Mouse (Mus musculus): ENCODE results near the gene Maff. TPM values are rescaled to one million over a fixed set of nuclear protein-coding genes. Genes with fewer than 3 reads are reported as not detected.

Maff gene
- total RNA-seq (2014; fragmentation: Nextera tagmentation), result 0.41 TPM in 1 of 2 replicates, not detected in the other
- 2.8 TPM in 2 replicates for total RNA-seq (2017)

- peak; percentile 33 for ATAC-seq (replicated peaks; ENCODE audit: poor library complexity, severe bottlenecking)
Observed at GRCm38 (mm10) chr15:79346051-79346793, at the start of gene Maff. Gene Maff, plus strand, starts transcription at chr15:79346621.

DNA sequence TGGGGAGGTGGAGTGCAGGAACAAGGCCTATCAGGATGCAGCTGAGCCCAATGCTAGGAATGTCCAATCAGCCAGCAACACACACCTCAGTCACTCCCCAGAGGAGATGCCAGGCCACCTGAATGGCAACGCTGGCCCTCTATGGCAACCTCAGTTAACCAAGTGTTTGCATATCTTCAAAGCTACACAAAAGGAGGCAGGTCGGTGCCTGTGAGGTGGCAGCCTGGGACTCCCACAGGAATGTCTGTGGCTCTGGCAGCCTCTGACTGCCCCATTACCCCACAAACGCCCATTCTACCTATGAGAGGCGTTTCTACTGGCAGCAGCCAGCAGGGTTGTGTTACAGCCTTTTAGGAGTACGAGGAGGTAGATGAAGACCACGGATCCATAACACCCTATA, 47.9 kb upstream of the Maff start:
- ATAC-seq (replicated peaks; ENCODE audit: poor library complexity, severe bottlenecking), result no peak

DNA sequence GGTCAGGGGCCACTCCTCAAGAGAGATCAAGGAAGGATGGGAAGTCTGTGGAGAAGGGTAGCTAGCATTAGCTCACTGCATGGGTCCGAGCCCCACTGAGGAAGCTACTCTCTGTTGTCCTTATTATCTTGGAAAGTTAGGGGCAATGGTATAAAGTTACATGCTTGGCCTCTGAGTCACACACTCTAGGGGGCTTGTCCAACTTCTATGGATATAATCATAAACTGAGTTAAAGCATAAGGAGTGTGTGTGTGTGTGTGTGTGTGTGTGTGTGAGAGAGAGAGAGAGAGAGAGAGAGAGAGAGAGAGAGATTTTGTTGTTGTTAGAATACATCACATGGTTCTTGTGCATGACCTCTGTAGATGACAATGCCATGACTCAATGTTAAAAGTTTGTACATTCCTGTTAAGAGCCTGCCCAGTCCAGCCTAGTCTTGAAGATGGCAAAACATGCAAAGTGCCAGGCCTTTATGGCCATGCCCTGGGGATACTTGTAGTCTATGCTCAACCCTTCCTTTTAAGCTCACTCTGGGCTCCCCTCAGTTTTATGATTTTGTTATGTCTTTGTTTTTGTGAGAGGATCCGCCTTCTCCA, 46.8 kb upstream of the Maff start:
- no peak for ATAC-seq (replicated peaks; ENCODE audit: poor library complexity, severe bottlenecking)

GRCm38 (mm10) chr15:79303725-79304124, 42.7 kb upstream of the Maff start:
- no peak for ATAC-seq (replicated peaks; ENCODE audit: poor library complexity, severe bottlenecking)

- ATAC-seq (replicated peaks; ENCODE audit: poor library complexity, severe bottlenecking), result no peak
Observed at GRCm38 (mm10) chr15:79304832-79305231, 41.6 kb upstream of the Maff start.

DNA sequence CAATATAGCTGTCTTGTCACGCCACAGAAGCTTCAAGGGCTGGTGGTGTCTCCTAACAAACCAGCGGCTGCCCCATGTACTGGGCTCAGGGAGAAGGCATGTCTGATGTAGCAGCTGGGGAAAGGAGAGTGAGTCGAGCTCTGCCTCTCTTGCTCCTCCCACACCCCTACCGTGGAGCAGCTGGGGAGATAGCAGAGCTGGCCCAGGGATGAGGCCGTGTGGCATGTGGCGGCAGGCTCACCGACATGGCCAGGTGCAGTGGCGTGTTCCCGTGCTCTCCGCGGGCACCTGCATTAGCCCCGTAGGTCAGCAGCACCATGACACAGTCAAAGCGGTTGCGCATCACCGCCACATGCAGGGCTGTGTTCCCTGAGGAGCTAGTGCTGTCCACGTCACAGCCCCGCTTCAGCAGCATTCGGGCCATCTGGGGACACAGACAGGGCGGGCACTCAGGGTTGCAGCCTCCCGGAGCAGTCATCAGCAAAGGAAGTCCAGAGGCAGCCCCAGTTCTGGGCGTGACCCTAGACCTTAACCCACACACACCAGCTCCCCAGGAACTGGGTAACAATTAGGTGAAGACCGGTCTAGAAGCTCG, 40.3 kb upstream of the Maff start:
- ATAC-seq (replicated peaks; ENCODE audit: poor library complexity, severe bottlenecking), result no peak

- ATAC-seq (replicated peaks; ENCODE audit: poor library complexity, severe bottlenecking), result no peak
Observed at GRCm38 (mm10) chr15:79307861-79308260, 38.6 kb upstream of the Maff start.

- no peak for ATAC-seq (replicated peaks; ENCODE audit: poor library complexity, severe bottlenecking)
Observed at GRCm38 (mm10) chr15:79313848-79314369, 32.5 kb upstream of the Maff start.

- ATAC-seq (replicated peaks; ENCODE audit: poor library complexity, severe bottlenecking), result no peak
Observed at GRCm38 (mm10) chr15:79321733-79322190, 24.7 kb upstream of the Maff start.

- no peak for ATAC-seq (replicated peaks; ENCODE audit: poor library complexity, severe bottlenecking)
Observed at GRCm38 (mm10) chr15:79322281-79322990, 24.0 kb upstream of the Maff start.

GRCm38 (mm10) chr15:79322991-79323790, 23.2 kb upstream of the Maff start:
- peak; percentile 60 for ATAC-seq (replicated peaks; ENCODE audit: poor library complexity, severe bottlenecking)

DNA sequence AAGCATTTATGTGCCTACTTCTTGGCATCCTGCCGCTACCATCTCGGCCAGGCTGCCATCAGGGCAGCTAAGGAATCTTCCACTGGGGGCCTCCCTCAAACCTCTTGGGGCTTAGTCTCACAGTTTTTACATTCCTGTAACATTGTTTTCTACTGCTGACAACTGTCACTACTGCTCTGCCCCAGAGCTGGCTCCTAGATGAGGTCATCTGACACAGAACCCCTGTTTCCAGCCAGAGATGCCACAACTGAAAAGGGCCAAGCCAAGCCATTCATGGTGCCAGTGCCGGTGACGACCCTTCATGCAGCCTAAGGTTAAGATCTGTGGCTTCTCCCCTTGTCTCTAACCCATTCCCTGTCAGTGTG, 22.6 kb upstream of the Maff start:
- no peak for ATAC-seq (replicated peaks; ENCODE audit: poor library complexity, severe bottlenecking)

- ATAC-seq (replicated peaks; ENCODE audit: poor library complexity, severe bottlenecking), result no peak
Observed at GRCm38 (mm10) chr15:79324373-79324772, 22.0 kb upstream of the Maff start.

GRCm38 (mm10) chr15:79325742-79326141, 20.7 kb upstream of the Maff start:
- no peak for ATAC-seq (replicated peaks; ENCODE audit: poor library complexity, severe bottlenecking)

DNA sequence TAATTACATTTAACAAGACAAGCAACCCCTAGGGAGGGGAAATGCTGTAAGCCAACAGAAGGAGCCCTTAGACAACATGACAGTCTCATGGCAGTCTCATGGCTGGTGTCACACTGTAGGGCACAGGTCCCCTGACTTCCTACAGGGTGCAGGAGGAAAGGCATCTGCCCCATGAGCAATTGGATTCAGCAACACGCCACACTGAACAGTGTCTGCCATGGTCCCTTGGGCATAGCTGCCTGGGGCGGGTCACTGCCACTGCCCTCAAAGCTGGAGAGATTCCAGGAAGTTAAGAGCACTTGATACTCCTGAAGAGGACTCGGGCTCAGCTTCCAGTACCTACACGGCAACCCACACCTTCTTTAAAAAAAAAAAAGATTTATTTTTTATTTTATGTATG, 20.2 kb upstream of the Maff start:
- ATAC-seq (replicated peaks; ENCODE audit: poor library complexity, severe bottlenecking), result no peak

GRCm38 (mm10) chr15:79326971-79327961, 19.2 kb upstream of the Maff start:
- ATAC-seq (replicated peaks; ENCODE audit: poor library complexity, severe bottlenecking), result peak; percentile 17

DNA sequence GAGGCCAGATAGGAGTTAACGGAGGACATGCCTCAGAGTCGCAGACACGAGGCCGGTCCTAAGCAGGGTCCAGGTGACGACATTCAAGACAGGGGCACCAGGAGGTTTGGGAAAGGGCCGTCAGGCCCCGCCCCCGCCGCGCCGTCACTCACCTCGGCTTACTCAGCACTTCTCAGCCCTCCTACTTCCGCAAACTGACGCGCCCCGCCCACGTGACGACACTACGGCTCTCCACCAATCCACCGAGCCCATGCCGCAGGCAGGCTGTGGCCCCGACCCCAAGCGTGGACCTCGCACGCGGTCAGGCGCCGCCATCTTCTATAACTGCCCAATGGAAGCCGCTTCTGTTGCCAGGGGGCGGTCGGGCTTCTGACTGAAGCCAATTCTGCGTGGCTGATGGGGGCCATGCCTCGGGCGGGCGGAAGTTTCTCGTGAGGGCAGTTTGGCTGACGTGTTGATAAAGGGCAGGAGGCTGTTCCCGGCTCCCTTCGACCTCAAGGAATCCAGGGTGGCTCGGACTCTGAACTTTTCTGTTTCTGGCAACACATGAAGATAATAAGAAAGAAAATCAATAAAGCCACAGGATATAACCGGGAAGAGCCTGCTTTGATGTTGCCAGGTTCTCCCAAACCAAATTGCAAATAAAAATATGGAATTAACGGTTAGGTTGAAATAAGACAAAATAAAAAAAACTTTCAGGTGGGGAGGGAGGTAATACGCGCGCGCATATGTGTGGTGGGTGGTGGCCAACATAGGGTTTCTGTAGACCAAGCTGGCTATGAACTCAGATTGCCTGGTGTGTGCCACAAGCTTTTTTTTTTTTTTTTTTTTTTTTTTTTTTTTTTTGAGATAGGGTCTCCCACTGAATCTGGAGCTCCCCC, 18.1 kb upstream of the Maff start, which contains the start of gene Pla2g6:
Gene Pla2g6, minus strand, starts transcription at position 333 of the 881 bp plus-strand sequence.
- peak; percentile 81 for ATAC-seq (replicated peaks; ENCODE audit: poor library complexity, severe bottlenecking)

- no peak for ATAC-seq (replicated peaks; ENCODE audit: poor library complexity, severe bottlenecking)
Observed at GRCm38 (mm10) chr15:79328939-79329275, 17.5 kb upstream of the Maff start.
